Mouse (Mus musculus) ES-Bruce4 (cell line): ENCODE measurements around the gene Aqp11.

Experiments used
- CTCF ChIP-seq: IDR thresholded peaks from one replicate; pipeline ENCODE4 v1.8.1; 2011; ENCODE audit warnings: low read depth, low read length
- EP300 ChIP-seq: IDR thresholded peaks from 2 replicates; pipeline ENCODE4 v1.6.1; 2011; ENCODE audit warnings: low read depth, low read length; ENCODE audit not compliant: insufficient read depth
- POLR2A ChIP-seq: IDR thresholded peaks from one replicate; pipeline ENCODE4 v1.8.1; 2011; ENCODE audit warnings: low read length; ENCODE audit not compliant: insufficient read depth

DNA sequence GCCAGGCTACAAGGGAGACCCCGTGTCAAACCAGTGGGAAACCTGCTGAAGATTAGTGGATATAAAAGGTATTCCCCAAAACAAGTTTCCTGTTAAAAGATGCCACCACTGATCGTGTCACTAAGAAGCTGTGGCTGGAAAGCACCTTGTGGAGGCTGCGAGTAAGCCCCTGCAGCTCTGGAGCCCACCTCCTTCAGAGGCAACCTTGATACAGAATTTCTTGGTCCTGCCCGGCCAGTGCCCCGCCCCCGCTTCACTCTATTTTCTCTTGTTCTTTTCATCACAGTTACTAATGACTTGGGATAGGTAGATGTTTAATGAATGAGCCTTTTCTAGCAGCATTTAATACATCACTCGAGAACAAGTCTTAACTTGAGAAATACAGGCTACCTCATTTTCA is 12.0 kb downstream of the Aqp11 start:
- TF ChIP-seq EP300 = no peak
- no peak for TF ChIP-seq CTCF
- TF ChIP-seq POLR2A = no peak
